Mouse (Mus musculus) heart, postnatal 4 days (tissue): ENCODE data around the gene Col28a1. TPM values are rescaled to one million over a fixed set of nuclear protein-coding genes. Genes with fewer than 3 reads are reported as not detected.

ENCODE experiments used
- DNase-seq: peaks from one replicate; pipeline ENCODE4 v3.0.0; 2021
- total RNA-seq, 2 experiments: library from RNA; stranded (reverse); gene quantifications; 2 replicates each; pipeline ENCODE4 v1.2.3; 2021

Col28a1 gene
- total RNA-seq, 2 experiments from 2014 or later, result 0.59 to 0.76 TPM

DNA sequence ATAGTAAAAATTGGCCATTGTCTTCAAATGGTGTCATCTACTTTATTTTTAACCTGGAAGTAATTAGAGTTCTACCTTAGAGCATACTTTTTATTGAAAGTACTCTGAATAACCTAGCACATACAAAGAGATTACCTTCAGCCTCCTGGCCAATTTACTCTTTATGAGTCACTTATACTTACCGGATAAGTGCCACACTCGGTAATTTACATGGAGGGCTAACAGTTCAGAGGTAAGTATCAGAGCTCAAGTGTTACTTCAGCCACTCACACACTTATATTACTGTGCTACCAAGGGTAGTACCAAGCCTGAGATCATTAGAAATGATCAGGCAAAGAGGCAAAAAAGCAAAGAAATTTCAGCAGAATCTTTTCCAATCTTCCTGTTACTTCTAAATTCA, 73.8 kb downstream of the Col28a1 start:
- DNase-seq, result no peak

DNA sequence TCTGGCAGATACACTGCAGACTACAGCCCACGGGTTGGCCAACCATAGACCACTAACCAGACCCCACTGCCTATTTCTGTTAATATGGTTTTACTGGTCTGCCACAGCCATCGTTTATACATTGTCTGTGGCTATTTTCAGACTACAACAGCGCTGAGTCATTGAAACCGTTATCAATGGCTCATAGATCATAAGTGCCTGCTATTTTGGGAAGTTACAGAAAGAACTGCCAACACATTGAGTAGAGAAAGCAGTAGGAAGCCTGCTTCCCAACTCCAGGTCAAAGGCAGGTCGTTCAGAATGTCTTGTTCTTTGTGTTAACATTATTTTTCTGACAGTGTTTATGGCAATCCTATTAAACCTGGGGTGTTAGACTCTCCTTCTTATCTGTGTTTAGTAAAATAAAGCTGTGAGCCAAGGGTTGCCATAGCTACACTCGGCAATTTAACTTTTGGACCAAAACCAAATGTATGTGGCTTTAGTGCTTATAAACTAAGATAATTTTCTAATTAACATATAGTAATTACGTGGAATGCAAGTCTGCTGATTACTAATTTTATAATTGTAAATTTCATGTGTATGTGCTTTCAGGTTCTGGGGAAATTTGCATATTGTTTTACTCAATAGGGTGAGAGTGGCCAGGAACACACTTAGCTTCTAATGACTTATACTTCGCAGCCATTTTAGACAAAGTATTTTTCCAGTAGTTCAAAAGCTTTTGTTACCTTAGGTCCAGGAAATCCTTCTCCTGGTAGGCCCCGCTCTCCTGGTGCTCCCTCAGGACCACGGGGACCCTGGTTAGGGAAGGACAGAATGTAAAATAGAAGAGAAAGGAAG, 86.3 kb downstream of the Col28a1 start:
- no peak for DNase-seq

- no peak for DNase-seq
These were observed 91.2 kb downstream of the Col28a1 start for GRCm38 (mm10) chr6:8101224-8101623.

GRCm38 (mm10) chr6:8095856-8096255, 96.6 kb downstream of the Col28a1 start:
- DNase-seq, result no peak

GRCm38 (mm10) chr6:8094160-8094953, 98.1 kb downstream of the Col28a1 start:
- DNase-seq, result peak; percentile 14

DNA sequence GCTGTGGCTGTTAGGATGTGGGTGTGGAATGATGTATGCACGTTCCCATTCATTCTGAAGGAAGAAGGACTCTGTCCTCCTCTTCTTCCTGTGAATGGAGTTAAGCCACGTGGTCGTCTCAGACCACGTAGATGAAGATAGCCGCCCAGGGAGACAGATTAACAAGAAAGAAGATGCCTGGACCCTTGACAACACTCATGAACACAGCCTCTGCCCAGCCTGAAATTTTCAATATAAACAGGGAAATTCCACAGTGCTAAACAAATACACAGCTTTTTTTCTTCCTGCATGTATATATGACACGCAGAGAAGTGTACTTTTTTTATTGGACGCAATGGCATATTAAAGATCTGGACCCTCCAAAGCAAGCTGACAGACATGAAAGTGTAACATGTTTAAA, 98.9 kb downstream of the Col28a1 start:
- no peak for DNase-seq

GRCm38 (mm10) chr6:8086847-8087246, 105.6 kb downstream of the Col28a1 start:
- DNase-seq, result no peak

DNA sequence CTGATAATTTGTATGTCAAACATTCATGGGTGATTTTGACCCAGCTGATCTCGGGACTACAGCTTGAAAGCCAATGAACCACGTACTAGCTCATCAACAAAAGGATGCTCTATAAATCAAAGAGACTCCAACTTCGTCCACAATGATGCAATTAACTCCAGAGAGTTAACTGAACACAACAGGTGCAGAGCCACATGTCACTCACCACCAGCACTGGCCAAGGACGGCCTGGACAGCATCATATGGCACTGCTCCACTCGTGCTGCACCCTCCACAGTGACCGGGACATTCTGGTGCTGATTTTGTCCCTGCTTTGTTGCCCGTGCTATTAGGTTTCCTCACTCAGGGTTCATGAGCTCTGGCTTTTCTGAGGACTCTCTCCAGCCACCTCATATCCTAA, 107.6 kb downstream of the Col28a1 start:
- DNase-seq, result no peak

DNA sequence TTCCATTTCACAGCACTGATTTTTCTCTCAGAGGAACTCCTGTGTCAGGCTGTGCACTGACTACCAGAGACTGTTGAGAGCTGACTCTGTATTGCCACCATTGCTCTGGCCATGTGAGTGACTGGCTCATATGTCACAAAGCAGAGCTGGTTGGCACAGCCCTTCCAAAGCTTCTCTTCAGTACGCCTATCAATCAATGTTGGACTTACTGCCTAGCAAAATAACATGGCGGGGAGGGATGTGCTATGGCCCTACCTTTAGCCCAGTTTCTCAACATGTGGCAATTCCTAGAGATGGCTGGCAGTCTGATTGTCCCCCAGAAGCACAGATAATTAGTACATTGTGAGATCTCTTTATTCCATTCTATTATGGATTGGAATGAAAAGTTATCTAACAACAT, 109.2 kb downstream of the Col28a1 start:
- DNase-seq, result no peak

- no peak for DNase-seq
These were observed 114.8 kb downstream of the Col28a1 start for GRCm38 (mm10) chr6:8077572-8078146.

GRCm38 (mm10) chr6:8074914-8075313, 117.5 kb downstream of the Col28a1 start:
- no peak for DNase-seq

DNA sequence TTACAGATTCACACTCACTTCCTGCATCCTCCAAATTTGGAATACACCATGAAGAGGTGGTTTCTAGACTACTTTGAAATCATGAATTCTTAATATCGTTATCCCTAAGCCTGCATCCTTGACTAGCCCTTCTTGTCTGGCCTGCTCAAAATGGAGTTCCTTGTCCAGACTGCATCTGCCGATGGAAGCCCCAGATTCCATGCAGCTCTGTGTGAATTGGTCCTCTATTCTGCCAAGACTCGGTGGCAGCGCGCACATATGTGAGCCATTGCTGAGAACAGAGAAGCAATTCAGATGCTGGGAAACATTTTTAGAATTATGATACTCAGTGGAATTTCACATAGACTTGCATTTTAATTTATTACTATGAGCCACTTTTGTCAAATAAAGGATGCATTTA, 123.4 kb downstream of the Col28a1 start:
- no peak for DNase-seq

- DNase-seq, result no peak
These were observed 124.0 kb downstream of the Col28a1 start for GRCm38 (mm10) chr6:8068394-8068793.

DNA sequence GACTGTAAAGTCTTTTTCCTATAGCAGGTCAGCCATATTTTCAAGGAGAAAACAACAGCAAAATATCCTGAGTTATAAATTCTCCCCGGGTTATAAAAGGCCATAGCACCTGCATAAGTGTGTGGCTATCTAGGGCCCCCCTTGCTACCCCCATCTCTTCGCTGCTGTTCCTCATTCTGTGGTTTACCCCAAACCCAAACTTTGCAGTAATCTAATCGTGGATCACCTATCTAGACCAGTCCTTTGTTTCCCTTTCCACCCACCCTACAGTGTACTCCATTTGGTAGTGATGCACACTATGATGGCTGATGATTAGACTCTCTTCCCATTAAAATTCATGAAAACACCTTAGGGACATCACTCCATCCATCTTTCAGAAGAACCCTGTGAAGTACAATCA, 125.3 kb downstream of the Col28a1 start:
- no peak for DNase-seq

DNA sequence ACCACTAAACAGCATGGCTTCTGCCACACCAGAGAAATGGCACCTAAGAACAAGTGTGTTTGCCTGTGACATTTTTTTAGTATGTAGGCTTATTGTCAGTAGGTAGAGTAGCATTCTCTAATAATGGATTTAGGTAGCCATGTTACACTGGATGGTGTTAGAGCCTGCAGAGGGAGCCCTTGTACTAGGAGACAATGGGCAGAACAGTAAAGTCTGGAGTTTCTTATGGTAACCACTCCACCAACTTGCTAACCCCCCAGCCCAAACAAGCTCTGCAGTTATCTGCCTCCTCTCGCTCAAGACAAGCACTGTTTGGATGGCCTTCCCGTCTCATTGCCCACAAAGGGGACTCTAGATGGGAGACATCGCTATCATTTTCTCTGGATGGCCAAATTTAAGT, 126.2 kb downstream of the Col28a1 start:
- peak; percentile 71 for DNase-seq

GRCm38 (mm10) chr6:8059199-8059598, 133.2 kb downstream of the Col28a1 start:
- DNase-seq, result no peak

DNA sequence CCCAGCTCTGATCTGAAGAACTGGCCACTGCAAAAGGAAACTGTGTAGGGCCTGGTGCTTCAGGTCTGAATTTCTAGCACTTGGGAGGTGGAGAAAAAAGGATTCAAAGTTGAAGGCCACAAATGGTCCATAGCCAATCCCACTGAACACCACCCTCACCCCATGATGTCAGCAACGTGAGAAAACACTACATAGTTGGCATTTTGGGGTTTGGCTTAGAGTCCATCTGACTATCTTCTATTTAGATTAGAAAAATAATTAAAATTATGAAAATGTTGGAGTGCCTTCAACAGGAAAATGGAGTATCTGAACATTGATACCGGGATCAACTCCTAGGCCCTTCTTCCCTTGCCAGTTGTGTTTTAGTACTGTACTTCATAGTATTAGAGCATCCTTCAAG, 144.2 kb downstream of the Col28a1 start:
- DNase-seq, result no peak

DNA sequence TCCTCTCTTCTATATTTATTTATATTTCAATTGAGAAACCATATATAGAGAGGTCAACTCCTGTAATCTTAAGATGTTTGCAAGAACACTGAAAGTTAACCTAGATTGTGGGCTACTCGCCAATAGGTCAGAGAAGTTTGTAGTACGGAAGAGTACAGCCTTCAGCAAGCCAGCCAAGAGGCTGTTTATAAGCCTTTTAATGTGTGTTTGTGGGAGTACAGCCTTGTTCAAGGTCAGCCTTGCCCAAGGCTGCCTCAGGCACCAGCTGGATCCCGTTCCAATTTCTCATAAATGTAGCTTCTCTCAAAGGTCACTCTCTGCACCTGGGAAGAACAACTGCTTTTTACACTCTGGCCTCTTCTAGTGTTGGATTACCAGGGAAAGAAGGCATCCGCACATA, 146.0 kb downstream of the Col28a1 start:
- no peak for DNase-seq

DNA sequence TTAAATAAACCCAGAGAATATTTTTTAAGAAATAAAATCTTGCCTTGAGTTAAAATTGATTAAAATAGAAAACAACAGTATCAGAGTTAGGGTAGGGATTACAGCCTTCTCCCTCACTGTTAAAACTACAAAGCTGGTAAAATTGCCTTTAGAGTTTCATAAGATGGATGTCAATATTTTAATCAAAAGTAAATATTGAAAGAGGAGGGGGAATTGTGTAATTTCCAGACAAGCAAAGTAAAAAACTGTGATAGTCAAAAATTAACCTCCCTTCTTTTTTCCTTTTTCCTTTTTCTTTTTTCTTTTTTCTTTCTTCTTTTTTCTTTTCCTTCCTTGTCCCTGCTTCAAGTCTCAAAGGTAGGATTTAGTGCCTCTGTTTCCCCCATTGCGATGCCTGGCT, 146.6 kb downstream of the Col28a1 start:
- no peak for DNase-seq

DNA sequence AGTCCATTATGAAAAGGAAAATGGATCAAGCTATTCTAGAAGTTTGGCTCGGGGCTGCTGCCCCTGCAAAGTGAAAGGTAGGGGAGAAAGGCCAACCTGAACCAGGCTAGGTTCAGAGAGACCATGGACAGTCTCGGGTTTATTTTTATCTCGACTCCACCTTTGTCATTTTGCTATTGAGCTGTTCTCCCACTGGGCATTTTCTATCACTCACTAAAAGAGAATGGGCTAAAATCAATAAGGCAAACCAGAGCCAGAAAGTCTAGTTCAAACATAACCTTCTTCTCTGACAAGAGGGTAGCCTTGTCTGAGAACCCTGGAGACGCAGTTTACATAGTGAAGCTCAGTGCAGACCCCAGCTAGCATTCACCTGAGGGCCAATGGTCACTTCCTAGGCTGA, 163.7 kb downstream of the Col28a1 start:
- no peak for DNase-seq

DNA sequence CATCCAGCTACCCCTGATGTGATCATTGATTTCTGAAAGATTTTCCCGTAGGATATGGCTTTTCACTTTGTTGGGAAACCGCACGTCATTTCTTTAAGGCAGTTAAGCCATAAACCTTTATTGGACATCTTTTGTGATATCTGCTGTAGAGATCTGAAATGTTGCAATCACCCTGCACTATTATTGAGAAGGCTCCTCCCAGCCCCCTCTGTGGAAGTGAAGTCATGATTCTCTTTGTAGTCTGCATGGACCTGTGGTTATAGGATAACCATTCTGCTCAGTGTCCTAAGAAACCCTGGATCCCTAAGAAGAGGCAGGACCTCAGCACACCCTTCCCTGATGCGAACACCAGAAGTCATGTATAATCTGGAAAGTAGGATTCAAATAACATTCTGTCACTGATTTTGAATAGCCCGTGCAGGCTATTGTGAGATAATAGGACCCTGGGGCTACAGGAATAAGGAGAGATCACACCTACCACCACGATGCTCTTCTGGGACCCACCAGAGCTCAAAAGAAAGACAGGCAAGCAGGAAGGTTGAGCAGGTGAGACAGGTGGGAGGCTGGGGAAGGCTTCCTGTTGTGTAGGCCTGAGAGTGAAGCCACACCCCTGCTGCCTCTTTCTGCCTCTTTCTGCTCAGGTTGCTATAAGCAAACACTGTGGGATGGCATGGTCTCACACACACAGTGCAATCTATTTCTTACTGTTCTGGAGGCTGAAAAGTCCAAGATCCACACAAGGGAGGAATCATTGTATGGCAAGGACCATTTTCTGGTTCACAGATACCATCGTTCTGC, 166.9 kb downstream of the Col28a1 start:
- DNase-seq, result no peak

GRCm38 (mm10) chr6:8023527-8023926, 168.9 kb downstream of the Col28a1 start:
- no peak for DNase-seq

GRCm38 (mm10) chr6:7994736-7995135, 197.7 kb downstream of the Col28a1 start:
- no peak for DNase-seq
